Mouse (Mus musculus) liver, embryonic 14.5 days (tissue): ENCODE measurements around the gene Txnip. TPM values are rescaled to one million over a fixed set of nuclear protein-coding genes. Genes with fewer than 3 reads are reported as not detected.

Experiments used
- ATAC-seq: fragments of 200-750 bp; cut with Nextera tagmentation; 2 replicates; pipeline ENCODE4 v1.8.0; 2017; ENCODE audit warnings: moderate number of reproducible peaks, mild to moderate bottlenecking, moderate library complexity; ENCODE audit not compliant: insufficient read depth
- DNase-seq, 3 experiments: peaks; one replicate each; pipeline ENCODE4 v3.0.0-alpha.2; 2012 to 2013; ENCODE audit warnings: low read depth in 3 of 3, low spot score in 3 of 3
- H3K27ac ChIP-seq: fragments of 300-500 bp; sonication (generic); 2 replicates; pipeline ENCODE4 v1.5.1; 2014; ENCODE audit warnings: moderate library complexity, mild to moderate bottlenecking, control low read depth, inconsistent platforms
- H3K27me3 ChIP-seq: fragments of 300-500 bp; sonication (generic); 2 replicates; pipeline ENCODE4 v1.6.1; 2014; ENCODE audit warnings: mild to moderate bottlenecking, low read length, moderate library complexity; ENCODE audit not compliant: control insufficient read depth, insufficient read depth
- H3K36me3 ChIP-seq: fragments of 300-500 bp; sonication (generic); replicated peaks from 2 replicates; pipeline ENCODE4 v1.6.1; 2014; ENCODE audit warnings: low read depth; ENCODE audit not compliant: control insufficient read depth, insufficient read depth
- H3K4me1 ChIP-seq, 2 experiments: fragments of 200-500 bp in 1 of 2; fragments of 300-500 bp in 1 of 2; sonication (generic) in 1 of 2; replicated peaks; 2 replicates each; pipeline ENCODE4 v1.6.1; 2012 to 2014; ENCODE audit warnings: antibody characterized with exemption in 1 of 2, inconsistent platforms in 1 of 2, low read length in 1 of 2; ENCODE audit not compliant: control insufficient read depth in 2 of 2, insufficient read depth in 2 of 2
- H3K4me2 ChIP-seq: fragments of 300-500 bp; sonication (generic); 2 replicates; pipeline ENCODE4 v1.6.1; 2014; ENCODE audit warnings: low read depth, mild to moderate bottlenecking, control low read depth, moderate library complexity
- H3K4me3 ChIP-seq, 2 experiments: fragments of 200-500 bp in 1 of 2; fragments of 300-500 bp in 1 of 2; sonication (generic) in 1 of 2; 2 replicates each; pipeline ENCODE4 v1.5.1; 2012 to 2014; ENCODE audit warnings: low read depth in 2 of 2, low read length in 2 of 2, mild to moderate bottlenecking in 2 of 2, control low read depth in 1 of 2, inconsistent platforms in 1 of 2, moderate library complexity in 1 of 2; ENCODE audit not compliant: insufficient read depth in 1 of 2
- H3K9ac ChIP-seq: fragments of 300-500 bp; sonication (generic); replicated peaks from 2 replicates; pipeline ENCODE4 v1.6.1; 2014; ENCODE audit warnings: mild to moderate bottlenecking, control low read depth, moderate library complexity
- H3K9me3 ChIP-seq: fragments of 300-500 bp; sonication (generic); 2 replicates; pipeline ENCODE4 v1.6.1; 2016; ENCODE audit warnings: low read length, mixed read lengths; ENCODE audit not compliant: control insufficient read depth
- CTCF ChIP-seq: IDR thresholded peaks from 2 replicates; pipeline ENCODE4 v1.5.1; 2016; ENCODE audit warnings: antibody characterized with exemption, low read depth, control low read depth
- EP300 ChIP-seq: IDR thresholded peaks from 2 replicates; pipeline ENCODE4 v1.6.1; 2016; ENCODE audit warnings: antibody characterized with exemption, low read depth
- WGBS: fragments of 180-500 bp; shearing (Covaris S2); extraction: QIAGEN DNeasy Blood & Tissue Kit; methylation state at CpG from one replicate; pipeline ENCODE4 v1.1.7; 2014; ENCODE audit not compliant: insufficient replicate concordance; 5-methylcytosine and 5-hydroxymethylcytosine counted together
- polyA plus RNA-seq, 2 experiments: library from polyadenylated mRNA; depleted of rRNA in 1 of 2; stranded (reverse) in 1 of 2; unstranded in 1 of 2; fragments of >200 nt; fragmentation: Nextera tagmentation in 1 of 2; extraction: Ambion mirVana in 1 of 2; gene quantifications; 2 replicates each; pipeline versions ENCODE4 v1.2.1 to v1.2.3; 2012 to 2014

The Txnip gene
- polyA plus RNA-seq, 2 experiments, result 32.5 to 42.8 TPM

DNA sequence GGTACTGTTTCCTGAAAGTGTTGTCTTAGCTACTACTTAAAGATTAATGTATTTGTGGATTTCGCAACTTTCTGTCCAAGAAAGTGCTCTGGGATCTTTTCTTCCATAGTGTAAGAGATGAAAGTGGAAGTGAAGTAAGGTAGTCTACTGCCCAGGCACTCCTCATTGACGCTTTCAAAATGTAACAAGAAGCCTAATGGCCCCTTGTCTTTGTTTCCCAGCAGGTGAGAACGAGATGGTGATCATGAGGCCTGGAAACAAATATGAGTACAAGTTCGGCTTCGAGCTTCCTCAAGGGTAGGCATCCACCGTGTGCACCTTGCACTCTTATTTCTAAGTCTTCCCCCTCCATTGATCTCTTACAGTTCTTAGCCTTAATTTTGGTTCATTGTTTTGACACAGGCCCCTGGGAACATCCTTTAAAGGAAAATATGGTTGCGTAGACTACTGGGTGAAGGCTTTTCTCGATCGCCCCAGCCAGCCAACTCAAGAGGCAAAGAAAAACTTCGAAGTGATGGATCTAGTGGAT is 975 bp downstream of the Txnip start:
- 9% methylated on average over 10 of the region's 10 CpGs for WGBS
- no peak for TF ChIP-seq CTCF
- no peak for TF ChIP-seq EP300
- Histone ChIP-seq H3K9me3 (no peaks in the 10 kb centered on the region), H3K27ac (peak overlapping the region; percentile 90), H3K9ac (peak overlapping the region; percentile 97), H3K4me1 (peaks cover 10 to 16% of the 10 kb centered on the region in 2 experiments), H3K36me3 (peaks cover 15% of the 10 kb centered on the region), H3K4me2 (peak overlapping the region; percentile 99), H3K4me3 (peak overlapping the region; percentile 89 to 99), H3K27me3 (no peaks in the 10 kb centered on the region)
- DNase-seq (no peak), ATAC-seq (no peak)

DNA sequence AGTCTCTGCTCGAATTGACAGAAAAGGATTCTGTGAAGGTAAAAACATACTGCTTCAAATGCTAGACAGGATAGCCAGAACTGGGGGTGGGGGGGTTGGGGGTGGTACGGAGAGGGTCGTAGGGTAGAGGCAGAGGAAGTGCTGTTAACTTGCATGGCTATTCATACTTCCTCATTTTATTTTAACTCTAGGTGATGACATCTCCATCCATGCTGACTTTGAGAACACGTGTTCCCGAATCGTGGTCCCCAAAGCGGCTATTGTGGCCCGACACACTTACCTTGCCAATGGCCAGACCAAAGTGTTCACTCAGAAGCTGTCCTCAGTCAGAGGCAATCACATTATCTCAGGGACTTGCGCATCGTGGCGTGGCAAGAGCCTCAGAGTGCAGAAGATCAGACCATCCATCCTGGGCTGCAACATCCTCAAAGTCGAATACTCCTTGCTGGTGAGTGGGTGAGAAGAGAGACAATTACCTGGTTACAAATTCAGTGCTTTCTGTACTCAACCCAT is 1.7 kb downstream of the Txnip start:
- ATAC-seq (no peak), DNase-seq (no peak)
- Histone ChIP-seq H3K4me3 (peak overlapping the region; percentile 89 to 99), H3K4me2 (peak overlapping the region; percentile 99), H3K27ac (peak overlapping the region; percentile 21; the same call in 1 of the 2 replicates), H3K36me3 (peaks cover 15% of the 10 kb centered on the region), H3K9ac (peak overlapping the region; percentile 97), H3K27me3 (no peaks in the 10 kb centered on the region), H3K9me3 (no peaks in the 10 kb centered on the region), H3K4me1 (peaks cover 15 to 22% of the 10 kb centered on the region in 2 experiments)
- TF ChIP-seq EP300, result no peak
- 12% methylated on average over 12 of the region's 12 CpGs for WGBS

DNA sequence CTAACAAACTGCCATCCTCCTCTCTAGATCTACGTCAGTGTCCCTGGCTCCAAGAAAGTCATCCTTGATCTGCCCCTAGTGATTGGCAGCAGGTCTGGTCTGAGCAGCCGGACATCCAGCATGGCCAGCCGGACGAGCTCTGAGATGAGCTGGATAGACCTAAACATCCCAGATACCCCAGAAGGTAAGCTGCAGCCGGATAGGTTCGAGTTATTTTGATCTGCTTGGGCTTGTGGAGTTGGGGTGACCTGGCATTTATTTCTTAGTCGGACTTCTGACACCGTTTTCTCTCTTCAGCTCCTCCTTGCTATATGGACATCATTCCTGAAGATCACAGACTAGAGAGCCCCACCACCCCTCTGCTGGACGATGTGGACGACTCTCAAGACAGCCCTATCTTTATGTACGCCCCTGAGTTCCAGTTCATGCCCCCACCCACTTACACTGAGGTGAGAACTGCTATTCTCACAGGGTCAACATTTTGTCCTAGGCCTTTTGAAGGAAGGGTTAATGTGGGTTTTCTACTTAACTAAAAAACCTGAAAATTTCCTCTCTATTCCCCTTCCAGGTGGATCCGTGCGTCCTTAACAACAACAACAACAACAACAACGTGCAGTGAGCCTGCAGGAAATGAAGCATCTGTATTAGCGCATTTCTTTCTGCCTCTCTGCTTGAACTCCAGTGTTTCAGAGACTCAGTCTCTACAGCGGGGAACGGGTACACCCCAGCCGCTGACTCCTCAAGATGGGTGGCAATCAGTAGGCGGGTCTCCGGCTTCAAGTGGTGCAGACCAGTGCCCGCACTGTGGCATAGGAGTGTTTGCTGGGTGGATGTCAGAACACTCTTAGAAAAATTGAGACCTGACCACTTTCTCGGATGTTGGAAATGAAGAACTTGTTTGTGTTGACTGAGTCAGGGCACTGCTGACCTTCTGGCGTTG is 2.4 kb downstream of the Txnip start:
- Histone ChIP-seq H3K27ac (peak overlapping the region; percentile 21; the same call in 1 of the 2 replicates), H3K27me3 (no peaks in the 10 kb centered on the region), H3K4me1 (peaks cover 17 to 27% of the 10 kb centered on the region in 2 experiments), H3K4me2 (peak overlapping the region; percentile 99), H3K9me3 (no peaks in the 10 kb centered on the region), H3K4me3 (peak overlapping the region; percentile 89 to 99), H3K9ac (peak overlapping the region; percentile 97), H3K36me3 (peaks cover 15% of the 10 kb centered on the region)
- 47% methylated on average over 23 of the region's 23 CpGs for WGBS
- DNase-seq, result no peak
- no peak for TF ChIP-seq CTCF
- TF ChIP-seq EP300, result no peak
- ATAC-seq, result no peak

DNA sequence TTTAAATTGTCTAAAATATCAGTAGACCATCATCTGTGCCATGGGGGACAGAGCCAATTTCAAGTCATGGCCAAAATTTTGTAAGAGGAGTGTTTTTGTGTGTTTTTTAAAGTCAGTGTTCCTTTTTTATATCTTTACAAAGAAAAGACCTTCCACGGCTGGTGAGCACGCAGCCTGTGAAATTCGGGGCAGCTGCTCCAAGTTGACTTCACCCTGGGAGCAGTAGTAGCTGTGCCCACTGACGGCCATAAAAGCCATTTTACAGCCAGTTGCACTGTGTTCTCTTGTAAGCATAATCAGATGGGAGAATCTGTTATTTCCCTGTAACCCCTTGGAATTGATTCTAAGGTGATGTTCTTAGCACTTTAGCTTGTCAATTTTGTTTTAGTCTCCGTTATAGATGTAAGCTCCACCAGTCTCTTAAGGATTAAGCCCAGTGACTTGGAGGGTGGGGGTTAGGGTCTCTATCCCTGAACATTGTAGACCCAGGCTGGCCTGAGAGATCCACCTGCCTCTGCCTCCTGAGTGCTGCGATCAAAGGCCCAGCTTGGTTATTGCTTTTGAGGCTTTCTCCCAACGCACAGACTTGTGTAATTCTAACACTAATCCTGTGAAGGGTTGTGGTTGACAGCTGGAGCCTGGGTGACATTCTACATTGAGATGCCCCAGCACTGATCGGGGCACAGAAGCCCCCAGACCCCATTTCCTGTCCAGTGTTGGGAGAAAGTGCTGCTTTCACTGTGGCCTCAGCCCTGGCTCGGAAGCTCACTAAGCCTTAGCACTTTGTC is 3.3 kb downstream of the Txnip start:
- H3K4me2 ChIP-seq, result peak overlapping the region; percentile 99
- TF ChIP-seq EP300 (no peak), CTCF (no peak)
- peak overlapping the region; percentile 89 to 99 for H3K4me3 ChIP-seq
- no peak for ATAC-seq
- no peaks in the 10 kb centered on the region for H3K27me3 ChIP-seq
- no peak overlapping the region; the same call in 1 of the 2 replicates for H3K27ac ChIP-seq
- peaks cover 17 to 33% of the 10 kb centered on the region in 2 experiments for H3K4me1 ChIP-seq
- no peak for DNase-seq
- no peak overlapping the region for H3K9ac ChIP-seq
- 59% methylated on average over 9 of the region's 9 CpGs for WGBS
- peaks cover 15% of the 10 kb centered on the region for H3K36me3 ChIP-seq
- no peaks in the 10 kb centered on the region for H3K9me3 ChIP-seq
